Mouse (Mus musculus) intestine, embryonic 14.5 days (tissue): ENCODE results near the gene Gm49425. TPM values are rescaled to one million over a fixed set of nuclear protein-coding genes. Genes with fewer than 3 reads are reported as not detected.
A peak's percentile ranks its signal among the peaks of the same experiment; 100 is the strongest.

Source experiments
- ATAC-seq: fragments of 200-750 bp; cut with Nextera tagmentation; replicated peaks from 2 replicates; pipeline ENCODE4 v1.8.0; 2017; ENCODE audit warnings: low read depth, moderate number of reproducible peaks, moderate TSS enrichment, moderate library complexity; ENCODE audit not compliant: low FRiP score, low TSS enrichment
- DNase-seq: peaks from one replicate; pipeline ENCODE4 v3.0.0-alpha.2; 2018; ENCODE audit warnings: low spot score
- H3K27ac ChIP-seq: fragments of 300-500 bp; sonication (generic); 2 replicates; pipeline ENCODE4 v1.5.1; 2014; ENCODE audit warnings: low read depth, mild to moderate bottlenecking, control low read depth
- H3K27me3 ChIP-seq: fragments of 300-500 bp; sonication (generic); replicated peaks from 2 replicates; pipeline ENCODE4 v1.6.1; 2014; ENCODE audit warnings: low read length, control low read depth; ENCODE audit not compliant: control insufficient read depth, insufficient read depth
- H3K36me3 ChIP-seq: fragments of 300-500 bp; sonication (generic); 2 replicates; pipeline ENCODE4 v1.6.1; 2014; ENCODE audit warnings: low read length, control low read depth; ENCODE audit not compliant: control insufficient read depth, insufficient read depth
- H3K4me1 ChIP-seq: fragments of 300-500 bp; sonication (generic); replicated peaks from 2 replicates; pipeline ENCODE4 v1.6.1; 2014; ENCODE audit warnings: low read length, control low read depth, mixed read lengths; ENCODE audit not compliant: control insufficient read depth, insufficient read depth
- H3K4me2 ChIP-seq: fragments of 300-500 bp; sonication (generic); 2 replicates; pipeline ENCODE4 v1.6.1; 2014; ENCODE audit warnings: low read length
- H3K4me3 ChIP-seq: fragments of 300-500 bp; sonication (generic); 2 replicates; pipeline ENCODE4 v1.5.1; 2014; ENCODE audit warnings: low read depth, low read length, control low read depth, mixed read lengths
- H3K9ac ChIP-seq: fragments of 300-500 bp; sonication (generic); 2 replicates; pipeline ENCODE4 v1.6.1; 2014; ENCODE audit warnings: mild to moderate bottlenecking, low read length
- H3K9me3 ChIP-seq: fragments of 300-500 bp; sonication (generic); 2 replicates; pipeline ENCODE4 v1.6.1; 2016; ENCODE audit warnings: low read length, control low read depth; ENCODE audit not compliant: control insufficient read depth
- WGBS: fragments of 180-500 bp; shearing (Covaris S2); extraction: QIAGEN DNeasy Blood & Tissue Kit; methylation state at CpG from one replicate; pipeline ENCODE4 v1.1.7; 2014; 5-methylcytosine and 5-hydroxymethylcytosine counted together
- polyA plus RNA-seq: library from polyadenylated mRNA; unstranded; fragments of >200 nt; fragmentation: Nextera tagmentation; extraction: Ambion mirVana; gene quantifications from 2 replicates; pipeline ENCODE4 v1.2.1, GENCODE M21; 2014

Gene Gm49425
- polyA plus RNA-seq, 1 experiment from 2014 or later, result not detected

DNA sequence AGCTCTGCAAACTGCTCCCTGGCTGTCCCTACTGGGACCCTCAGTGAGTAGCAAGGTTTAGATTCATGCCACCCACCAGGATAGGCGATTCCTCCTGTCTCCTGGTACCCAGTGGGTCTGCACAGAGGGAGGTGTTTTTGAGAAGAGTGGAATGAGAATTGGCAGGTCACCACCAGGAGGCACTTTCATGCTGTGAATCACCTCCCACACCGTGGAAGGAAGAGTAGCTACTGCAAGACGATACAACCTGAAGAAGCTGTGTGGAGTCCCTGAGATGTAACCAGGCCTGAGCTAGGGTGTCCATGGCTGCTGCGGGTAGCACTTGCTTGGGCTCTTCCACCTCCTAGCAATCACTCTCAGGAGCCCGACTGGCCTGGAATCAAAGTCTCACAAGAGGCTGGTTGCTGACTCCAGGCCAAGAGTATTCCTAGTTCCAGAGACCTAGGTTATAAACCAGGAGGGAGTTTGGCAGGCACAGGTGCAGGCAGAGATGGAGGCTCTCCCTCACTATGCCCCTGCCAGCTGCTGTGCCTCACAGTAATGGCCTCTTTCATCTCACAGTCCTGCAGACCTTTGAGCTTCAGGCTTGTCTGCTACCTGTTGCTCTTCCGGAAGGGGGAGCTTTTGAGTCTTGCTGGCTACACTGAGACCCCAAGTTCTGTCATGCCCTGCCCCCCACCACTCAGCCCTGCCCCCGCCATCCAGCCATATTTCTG, 21.0 kb upstream of the Gm49425 start:
- 39% methylated on average over 7 of the region's 7 CpGs for WGBS
- H3K36me3 ChIP-seq, result no peaks in the 10 kb centered on the region
- no peaks in the 10 kb centered on the region for H3K9me3 ChIP-seq
- H3K27ac ChIP-seq, result no peak overlapping the region; the same call in 1 of the 2 replicates
- H3K9ac ChIP-seq, result no peak overlapping the region
- no peak overlapping the region for H3K4me3 ChIP-seq
- H3K4me2 ChIP-seq, result no peak overlapping the region
- no peaks in the 10 kb centered on the region for H3K27me3 ChIP-seq
- H3K4me1 ChIP-seq, result no peaks in the 10 kb centered on the region
- DNase-seq (no peak), ATAC-seq (no peak)

DNA sequence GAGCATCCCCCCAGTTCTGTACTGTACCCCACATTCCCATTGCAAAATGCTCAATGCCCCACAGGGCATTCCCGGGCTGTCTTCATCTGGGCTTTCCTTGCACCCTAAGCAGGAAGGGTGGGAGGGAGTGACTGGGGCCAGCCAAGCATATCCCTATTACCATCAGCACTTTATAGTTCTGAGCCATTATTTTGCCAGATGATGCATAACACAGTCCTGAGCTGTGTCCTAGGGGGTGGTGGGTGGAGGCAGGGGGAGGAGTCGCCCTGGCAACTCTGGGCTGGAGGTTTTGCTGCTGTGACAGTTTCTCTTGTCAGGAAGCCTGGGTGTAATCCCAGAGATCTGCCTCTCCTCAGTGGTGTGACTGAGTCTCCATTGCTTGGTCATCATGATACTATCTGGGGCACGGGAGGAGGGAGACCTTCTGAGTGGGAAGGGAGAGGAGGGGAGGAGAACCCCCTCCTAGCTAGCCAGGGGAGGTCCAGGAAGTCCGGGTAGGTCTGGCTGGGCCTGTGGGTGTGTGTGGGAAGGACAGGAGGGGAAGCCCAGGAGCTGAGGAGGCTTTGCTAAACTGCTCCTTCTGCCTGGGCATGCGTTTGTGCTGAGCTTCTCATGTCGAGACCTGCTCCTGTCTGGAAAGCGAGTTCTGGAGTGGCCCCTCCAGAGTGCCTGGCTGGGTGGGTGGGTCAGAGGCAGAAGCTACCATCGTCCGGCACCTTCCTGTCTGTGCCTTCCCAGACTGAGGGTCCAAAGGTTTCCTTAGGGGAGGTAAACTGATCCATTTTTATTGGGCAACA, 19.2 kb upstream of the Gm49425 start:
- H3K36me3 ChIP-seq, result no peaks in the 10 kb centered on the region
- no peak overlapping the region for H3K9ac ChIP-seq
- H3K4me2 ChIP-seq, result no peak overlapping the region
- no peak overlapping the region for H3K27ac ChIP-seq
- no peak overlapping the region for H3K4me3 ChIP-seq
- H3K9me3 ChIP-seq, result no peaks in the 10 kb centered on the region
- H3K27me3 ChIP-seq, result no peaks in the 10 kb centered on the region
- 58% methylated on average over 9 of the region's 9 CpGs for WGBS
- H3K4me1 ChIP-seq, result no peaks in the 10 kb centered on the region
- no peak for DNase-seq
- ATAC-seq, result no peak

GRCm38 (mm10) chr15:101532720-101533119, 15.7 kb upstream of the Gm49425 start, which contains the start of gene Krt84:
TSS of gene Krt84 (minus strand) at chr15:101532820.
- Histone ChIP-seq H3K4me3 (no peak within 1 kb of the TSS), H3K27ac (no peak within 1 kb of the TSS), H3K36me3 (no peaks in the 10 kb centered on the region), H3K27me3 (no peaks in the 10 kb centered on the region), H3K4me2 (no peak within 1 kb of the TSS), H3K9ac (no peak within 1 kb of the TSS), H3K4me1 (no peaks in the 10 kb centered on the region), H3K9me3 (no peaks in the 10 kb centered on the region)
- no peak for DNase-seq
- no peak for ATAC-seq
- 77% methylated on average over 7 of the region's 7 CpGs for WGBS

- no peaks in the 10 kb centered on the region for H3K9me3 ChIP-seq
- H3K4me1 ChIP-seq, result no peaks in the 10 kb centered on the region
- no peak overlapping the region for H3K4me3 ChIP-seq
- no peak overlapping the region for H3K27ac ChIP-seq
- WGBS, result 73% methylated on average over 4 of the region's 4 CpGs
- DNase-seq (no peak), ATAC-seq (no peak)
- no peak overlapping the region for H3K9ac ChIP-seq
- no peaks in the 10 kb centered on the region for H3K36me3 ChIP-seq
- peaks cover 4% of the 10 kb centered on the region; the same call in 1 of the 2 replicates for H3K27me3 ChIP-seq
- no peak overlapping the region for H3K4me2 ChIP-seq
Measured at GRCm38 (mm10) chr15:101522556-101523232, 5.6 kb upstream of the Gm49425 start.

GRCm38 (mm10) chr15:101519792-101520191, 2.7 kb upstream of the Gm49425 start:
- DNase-seq, result peak; percentile 84
- H3K4me2 ChIP-seq, result no peak overlapping the region
- no peaks in the 10 kb centered on the region for H3K36me3 ChIP-seq
- H3K9me3 ChIP-seq, result no peaks in the 10 kb centered on the region
- no peak overlapping the region for H3K4me3 ChIP-seq
- WGBS, result 9% methylated on average over 2 of the region's 2 CpGs
- H3K27ac ChIP-seq, result no peak overlapping the region
- peaks cover 4% of the 10 kb centered on the region; the same call in 1 of the 2 replicates for H3K27me3 ChIP-seq
- no peak for ATAC-seq
- H3K4me1 ChIP-seq, result no peaks in the 10 kb centered on the region
- H3K9ac ChIP-seq, result no peak overlapping the region

- no peaks in the 10 kb centered on the region for H3K36me3 ChIP-seq
- H3K9ac ChIP-seq, result no peak overlapping the region
- H3K9me3 ChIP-seq, result no peaks in the 10 kb centered on the region
- WGBS, result 45% methylated on average over 9 of the region's 9 CpGs
- no peak overlapping the region for H3K4me2 ChIP-seq
- H3K4me3 ChIP-seq, result no peak overlapping the region
- H3K27me3 ChIP-seq, result no peaks in the 10 kb centered on the region
- DNase-seq (no peak), ATAC-seq (no peak)
- H3K27ac ChIP-seq, result no peak overlapping the region
- H3K4me1 ChIP-seq, result no peaks in the 10 kb centered on the region; the same call in 1 of the 2 replicates
Measured at GRCm38 (mm10) chr15:101508247-101508646, 8.8 kb downstream of the Gm49425 start.

DNA sequence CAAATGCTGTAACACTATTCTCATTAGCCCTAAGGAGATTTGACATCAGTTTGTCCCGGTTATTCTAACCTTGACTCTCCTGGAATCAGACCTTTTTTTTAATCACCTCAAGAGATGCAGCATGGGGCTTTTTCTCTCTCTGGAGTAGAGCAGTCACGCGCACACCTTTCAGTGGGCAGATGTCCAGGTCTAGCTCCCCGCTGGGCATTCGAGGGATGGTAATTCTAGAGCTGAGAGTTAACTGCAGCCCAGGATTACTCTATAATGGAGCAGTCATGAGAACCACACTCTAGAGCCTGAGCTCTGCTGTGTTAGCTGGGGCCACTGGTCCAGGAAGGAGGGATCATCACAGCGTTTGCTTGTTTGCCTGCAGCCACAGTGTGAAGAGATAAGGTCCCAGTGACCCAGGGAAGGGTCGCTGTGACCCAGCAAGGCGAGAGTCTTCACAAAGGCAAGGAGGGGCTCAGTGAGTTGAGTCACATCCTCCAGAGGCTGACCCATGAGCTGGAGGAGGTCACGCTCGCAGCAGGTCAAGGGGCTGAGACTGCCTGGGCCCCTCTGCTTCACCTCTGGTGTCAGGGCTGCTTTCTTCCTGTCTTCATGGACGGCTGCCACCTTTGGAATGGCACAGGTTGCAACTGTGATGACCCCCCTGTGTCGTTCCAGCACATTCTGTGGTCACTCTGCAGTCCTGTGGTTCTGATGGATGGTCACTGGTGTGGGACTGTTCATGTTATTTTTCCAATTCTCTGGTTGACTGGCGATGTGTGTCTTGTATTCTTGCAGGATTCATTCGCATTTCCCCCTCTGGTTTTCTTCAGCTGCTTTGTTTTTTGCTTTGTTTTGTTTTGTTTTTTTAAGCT, 9.9 kb downstream of the Gm49425 start:
- Histone ChIP-seq H3K4me3 (no peak overlapping the region), H3K9me3 (no peaks in the 10 kb centered on the region), H3K27me3 (no peaks in the 10 kb centered on the region), H3K4me1 (no peaks in the 10 kb centered on the region; the same call in 1 of the 2 replicates), H3K36me3 (no peaks in the 10 kb centered on the region), H3K4me2 (no peak overlapping the region), H3K27ac (no peak overlapping the region), H3K9ac (no peak overlapping the region)
- DNase-seq, result no peak
- ATAC-seq, result no peak
- WGBS, result 49% methylated on average over 14 of the region's 14 CpGs

DNA sequence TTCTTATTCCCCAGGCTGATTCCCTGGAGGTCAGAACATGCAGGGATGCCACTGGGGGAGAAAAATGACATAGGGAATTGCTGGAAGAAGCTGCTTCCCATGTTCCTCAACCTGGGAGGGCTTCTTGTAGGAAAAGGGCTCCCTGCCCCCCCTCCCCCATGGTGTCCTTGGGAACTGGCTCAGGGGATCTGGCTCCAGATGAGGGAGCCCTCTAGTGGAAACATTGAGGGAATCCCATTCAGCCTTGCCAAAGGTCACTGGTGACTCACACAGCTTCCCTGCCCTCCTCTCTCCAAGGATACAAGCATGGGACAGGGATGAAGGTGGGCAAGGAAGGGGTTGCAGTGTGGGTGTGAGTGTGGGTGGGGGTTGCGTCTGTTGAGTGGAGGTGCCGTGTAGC, 19.9 kb downstream of the Gm49425 start:
- no peak overlapping the region for H3K4me2 ChIP-seq
- H3K9me3 ChIP-seq, result no peaks in the 10 kb centered on the region
- no peak overlapping the region for H3K4me3 ChIP-seq
- H3K36me3 ChIP-seq, result no peaks in the 10 kb centered on the region
- no peak overlapping the region for H3K27ac ChIP-seq
- peaks cover 13% of the 10 kb centered on the region; the same call in 1 of the 2 replicates for H3K4me1 ChIP-seq
- WGBS, result 83% methylated on average over 2 of the region's 2 CpGs
- H3K27me3 ChIP-seq, result no peaks in the 10 kb centered on the region
- DNase-seq (no peak), ATAC-seq (0 out of 2 replicates have a peak, but pooled peaks have one; percentile 19)
- H3K9ac ChIP-seq, result no peak overlapping the region
